Mouse (Mus musculus) intestine, postnatal 0 days (tissue): ENCODE data around the gene Ephb1. TPM values are rescaled to one million over a fixed set of nuclear protein-coding genes. Genes with fewer than 3 reads are reported as not detected.

Experiments
- ATAC-seq: fragments of 200-750 bp; cut with Nextera tagmentation; 2 replicates; pipeline ENCODE4 v1.8.0; 2017; ENCODE audit warnings: mild to moderate bottlenecking, moderate TSS enrichment, moderate library complexity
- H3K27ac ChIP-seq: fragments of 300-500 bp; sonication (generic); 2 replicates; pipeline ENCODE4 v1.5.1; 2014; ENCODE audit warnings: mild to moderate bottlenecking, low read depth, low read length, moderate library complexity
- H3K27me3 ChIP-seq: fragments of 300-500 bp; sonication (generic); replicated peaks from 2 replicates; pipeline ENCODE4 v1.6.1; 2014; ENCODE audit warnings: low read length, mixed read lengths; ENCODE audit not compliant: control insufficient read depth, insufficient read depth
- H3K36me3 ChIP-seq: fragments of 300-500 bp; sonication (generic); 2 replicates; pipeline ENCODE4 v1.6.1; 2014; ENCODE audit warnings: mild to moderate bottlenecking, moderate library complexity; ENCODE audit not compliant: control insufficient read depth, insufficient read depth
- H3K4me1 ChIP-seq: fragments of 300-500 bp; sonication (generic); replicated peaks from 2 replicates; pipeline ENCODE4 v1.6.1; 2014; ENCODE audit warnings: antibody characterized with exemption, low read length, mixed read lengths; ENCODE audit not compliant: control insufficient read depth, insufficient read depth
- H3K4me2 ChIP-seq: fragments of 300-500 bp; sonication (generic); replicated peaks from 2 replicates; pipeline ENCODE4 v1.6.1; 2014; ENCODE audit warnings: low read depth, mild to moderate bottlenecking, moderate library complexity
- H3K4me3 ChIP-seq: fragments of 300-500 bp; sonication (generic); 2 replicates; pipeline ENCODE4 v1.5.1; 2014; ENCODE audit warnings: low read depth, low read length
- H3K9ac ChIP-seq: fragments of 300-500 bp; sonication (generic); 2 replicates; pipeline ENCODE4 v1.6.1; 2014; ENCODE audit warnings: mild to moderate bottlenecking, low read depth, low read length
- H3K9me3 ChIP-seq: fragments of 300-500 bp; sonication (generic); 2 replicates; pipeline ENCODE4 v1.6.1; 2016; ENCODE audit warnings: mixed run types; ENCODE audit not compliant: control insufficient read depth
- CTCF ChIP-seq: sonication (generic); IDR thresholded peaks from 2 replicates; pipeline ENCODE4 v1.5.1; 2016; ENCODE audit warnings: low read depth, mild to moderate bottlenecking, control low read depth, antibody characterized with exemption, moderate library complexity
- WGBS: fragments of 180-500 bp; shearing (Covaris S2); extraction: QIAGEN DNeasy Blood & Tissue Kit; methylation state at CpG from one replicate; pipeline ENCODE4 v1.1.7; 2014; 5-methylcytosine and 5-hydroxymethylcytosine counted together
- polyA plus RNA-seq: library from polyadenylated mRNA; unstranded; fragments of >200 nt; fragmentation: Nextera tagmentation; extraction: Ambion mirVana; gene quantifications from 2 replicates; pipeline ENCODE4 v1.2.1, GENCODE M21; 2015

The Ephb1 gene
- polyA plus RNA-seq, 1 experiment from 2014 or later, result 1.3 TPM

DNA sequence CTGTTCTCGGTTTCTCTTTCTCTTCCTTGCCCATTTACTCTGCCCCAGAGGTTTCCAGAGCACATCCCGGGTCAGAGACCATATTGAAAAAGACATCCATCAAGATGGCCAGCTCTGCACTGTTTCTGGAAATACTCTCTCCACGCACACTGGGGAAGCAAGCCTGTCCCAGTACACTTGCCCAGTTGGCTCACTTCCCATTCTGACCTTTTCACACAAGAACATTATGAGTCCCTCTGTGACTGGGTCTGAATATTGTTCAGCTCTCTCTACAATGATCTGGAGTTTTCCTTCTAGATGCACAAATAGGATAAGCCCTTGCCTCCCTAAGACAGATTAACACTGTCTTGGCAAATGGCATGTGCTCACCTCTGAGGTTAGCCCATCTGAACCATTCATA lies 243.0 kb downstream of the Ephb1 start:
- Histone ChIP-seq H3K4me2 (no peak overlapping the region), H3K4me3 (no peak overlapping the region), H3K27ac (no peak overlapping the region), H3K27me3 (no peaks in the 10 kb centered on the region), H3K36me3 (no peaks in the 10 kb centered on the region), H3K9ac (no peak overlapping the region), H3K4me1 (no peaks in the 10 kb centered on the region), H3K9me3 (no peaks in the 10 kb centered on the region)
- no peak for ATAC-seq
- no peak for TF ChIP-seq CTCF
- WGBS, result 56% methylated on average over 3 of the region's 3 CpGs

DNA sequence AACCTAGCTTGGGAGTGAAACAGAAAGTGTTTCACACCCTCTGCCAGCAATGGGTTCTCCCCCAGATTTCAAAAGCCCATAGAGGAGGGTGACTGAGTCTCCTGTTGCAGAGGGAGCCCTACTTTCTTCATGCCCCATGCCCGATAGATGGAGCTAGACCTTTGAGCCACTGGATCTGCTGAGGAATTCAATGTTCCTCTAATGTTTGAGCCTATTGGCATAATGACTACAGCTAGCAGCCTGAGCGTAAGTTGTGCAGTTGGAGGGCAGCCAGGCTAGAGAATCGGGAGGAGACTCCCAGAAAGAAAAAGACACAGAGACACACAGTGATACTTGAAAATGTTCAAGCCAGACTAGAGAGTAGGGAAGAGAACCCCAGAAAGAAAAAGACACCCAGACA lies 246.5 kb downstream of the Ephb1 start:
- Histone ChIP-seq H3K36me3 (no peaks in the 10 kb centered on the region), H3K9me3 (no peaks in the 10 kb centered on the region), H3K9ac (no peak overlapping the region), H3K27ac (no peak overlapping the region), H3K4me3 (no peak overlapping the region), H3K4me1 (no peaks in the 10 kb centered on the region), H3K4me2 (no peak overlapping the region), H3K27me3 (no peaks in the 10 kb centered on the region)
- 60% methylated on average over 3 of the region's 3 CpGs for WGBS
- no peak for ATAC-seq
- no peak for TF ChIP-seq CTCF

DNA sequence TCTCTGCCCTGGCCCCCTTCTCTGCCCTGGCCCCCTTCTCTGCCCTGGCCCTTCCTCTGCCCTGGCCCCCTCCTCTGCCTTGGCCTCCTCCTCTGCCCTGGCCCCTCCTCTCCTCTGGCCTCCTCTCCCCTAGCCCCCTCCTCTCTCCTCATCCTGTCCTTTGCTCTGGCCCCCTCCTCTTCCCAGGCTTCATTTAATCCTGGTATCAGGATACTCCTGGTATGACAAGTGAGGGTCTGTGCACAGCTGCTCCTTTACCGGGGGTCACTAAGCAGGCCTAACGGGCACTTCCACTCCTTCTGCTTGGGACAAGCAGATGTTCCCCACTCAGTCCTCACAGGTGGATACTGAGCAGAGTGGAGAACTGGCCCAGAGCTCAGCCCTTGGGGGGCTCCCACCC lies 247.3 kb downstream of the Ephb1 start:
- no peak overlapping the region for H3K27ac ChIP-seq
- H3K36me3 ChIP-seq, result no peaks in the 10 kb centered on the region
- H3K9me3 ChIP-seq, result no peaks in the 10 kb centered on the region
- no peak for TF ChIP-seq CTCF
- H3K4me1 ChIP-seq, result no peaks in the 10 kb centered on the region
- no peak overlapping the region for H3K9ac ChIP-seq
- no peak for ATAC-seq
- H3K27me3 ChIP-seq, result no peaks in the 10 kb centered on the region
- WGBS, result 49% methylated on average over 2 of the region's 2 CpGs
- H3K4me2 ChIP-seq, result no peak overlapping the region
- no peak overlapping the region for H3K4me3 ChIP-seq

DNA sequence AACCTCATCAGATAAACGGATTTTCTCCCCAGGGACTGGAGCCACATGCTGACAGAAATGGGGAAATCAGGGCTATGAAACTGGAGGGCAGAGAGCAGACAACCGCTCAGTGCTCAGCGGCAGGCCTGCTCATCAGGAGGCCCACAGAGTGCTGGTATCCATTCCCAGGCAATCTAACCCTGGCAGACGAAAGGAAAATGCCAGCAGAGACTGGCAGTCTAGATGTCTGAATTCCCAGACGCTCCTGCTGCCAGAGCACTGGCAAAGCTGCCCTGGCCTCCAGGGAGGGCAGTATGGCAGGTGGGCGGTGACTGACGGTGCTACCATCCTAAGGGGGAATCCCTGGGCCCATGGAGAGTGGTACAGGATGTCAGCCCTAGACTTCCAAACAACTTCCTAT lies 257.7 kb downstream of the Ephb1 start:
- no peak overlapping the region for H3K4me3 ChIP-seq
- 44% methylated on average over 7 of the region's 7 CpGs for WGBS
- H3K27ac ChIP-seq, result no peak overlapping the region
- H3K36me3 ChIP-seq, result no peaks in the 10 kb centered on the region
- no peak for TF ChIP-seq CTCF
- H3K4me2 ChIP-seq, result no peak overlapping the region
- ATAC-seq, result no peak
- H3K9me3 ChIP-seq, result no peaks in the 10 kb centered on the region
- H3K27me3 ChIP-seq, result no peaks in the 10 kb centered on the region
- H3K9ac ChIP-seq, result no peak overlapping the region
- no peaks in the 10 kb centered on the region for H3K4me1 ChIP-seq

DNA sequence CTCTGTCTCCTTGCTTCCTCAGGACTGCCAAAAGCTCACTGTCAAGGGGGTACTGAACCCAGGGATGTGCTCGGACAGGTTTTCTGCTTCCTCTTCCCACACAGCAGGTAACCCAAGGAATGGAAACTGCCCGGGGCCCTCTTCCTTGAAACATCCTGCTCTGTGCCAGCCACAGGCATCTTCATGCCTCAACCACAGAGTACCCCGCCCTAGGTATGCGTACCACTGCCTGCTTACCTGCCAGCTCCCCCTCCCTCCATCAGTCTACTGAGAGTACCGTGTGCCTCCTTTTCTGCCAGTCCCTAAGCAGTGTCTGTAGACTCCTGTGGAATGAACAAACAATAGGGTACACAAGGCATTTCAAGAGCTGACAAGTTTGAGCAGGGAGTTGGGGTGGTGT lies 265.9 kb downstream of the Ephb1 start:
- TF ChIP-seq CTCF, result no peak
- 70% methylated on average over 5 of the region's 5 CpGs for WGBS
- H3K4me2 ChIP-seq, result no peak overlapping the region

DNA sequence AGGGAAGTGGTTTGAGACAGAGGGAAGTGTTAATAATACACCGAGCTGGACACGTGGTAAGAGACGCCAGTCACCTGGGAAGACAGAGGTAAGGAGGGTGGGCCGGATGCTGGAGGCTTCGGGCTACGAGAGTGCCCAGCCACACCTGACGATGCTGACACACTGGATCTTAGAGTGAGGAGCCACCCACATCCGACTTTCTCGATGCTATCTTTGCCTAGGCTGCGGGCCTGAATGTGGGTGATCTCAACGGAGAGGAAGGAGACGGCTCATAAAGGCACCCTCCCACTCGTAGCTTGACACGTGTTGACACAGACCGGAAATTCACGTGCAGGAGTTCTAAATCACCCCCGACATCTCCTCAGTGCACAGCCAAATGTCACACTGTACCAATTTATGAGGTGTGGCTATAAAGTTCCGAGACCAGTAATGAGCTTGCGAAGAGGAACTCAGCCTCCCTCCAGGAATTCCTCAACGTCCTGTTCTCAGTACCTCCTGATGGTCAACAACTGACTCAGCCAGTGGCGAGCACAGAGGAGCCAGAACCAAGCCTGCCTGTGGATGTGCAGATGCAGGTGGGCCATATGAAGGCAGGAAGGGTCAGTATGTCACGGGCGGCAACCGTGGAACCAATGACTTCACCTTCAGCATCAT lies 268.3 kb downstream of the Ephb1 start:
- Histone ChIP-seq H3K27me3 (no peaks in the 10 kb centered on the region), H3K9ac (no peak overlapping the region), H3K9me3 (no peaks in the 10 kb centered on the region), H3K36me3 (no peaks in the 10 kb centered on the region), H3K4me3 (no peak overlapping the region), H3K4me2 (no peak overlapping the region), H3K4me1 (no peaks in the 10 kb centered on the region), H3K27ac (no peak overlapping the region)
- ATAC-seq, result no peak
- TF ChIP-seq CTCF, result no peak
- WGBS, result 78% methylated on average over 24 of the region's 24 CpGs

More for the DNA sequence above, 265.9 kb downstream of the Ephb1 start:
- H3K4me1 ChIP-seq, result no peaks in the 10 kb centered on the region
- no peak for ATAC-seq
- no peaks in the 10 kb centered on the region for H3K9me3 ChIP-seq
- no peak overlapping the region for H3K4me3 ChIP-seq
- no peak overlapping the region for H3K9ac ChIP-seq
- H3K27me3 ChIP-seq, result no peaks in the 10 kb centered on the region
- no peak overlapping the region for H3K27ac ChIP-seq
- no peaks in the 10 kb centered on the region for H3K36me3 ChIP-seq

DNA sequence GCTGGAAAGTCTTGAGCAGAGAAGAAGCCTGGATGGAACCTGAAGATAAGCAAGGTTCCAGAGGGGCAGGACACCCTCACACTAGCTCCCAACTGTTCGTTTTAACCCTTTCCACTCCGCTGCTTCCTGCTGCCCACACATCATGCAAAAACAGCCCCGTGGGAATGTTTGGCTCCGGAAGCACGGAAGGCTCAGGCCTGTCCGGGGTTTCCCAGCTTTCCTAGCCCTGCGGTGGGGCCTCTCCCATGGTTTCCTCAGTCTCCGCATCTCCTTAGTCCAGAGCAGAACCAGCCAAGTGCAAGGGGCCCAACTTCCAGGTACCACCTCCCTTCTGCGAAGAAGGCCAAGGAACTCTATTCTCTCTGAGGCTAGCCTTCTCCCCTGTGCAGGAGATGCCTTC lies 269.0 kb downstream of the Ephb1 start:
- no peak overlapping the region for H3K4me3 ChIP-seq
- H3K27ac ChIP-seq, result no peak overlapping the region
- H3K4me1 ChIP-seq, result no peaks in the 10 kb centered on the region
- TF ChIP-seq CTCF, result no peak
- no peaks in the 10 kb centered on the region for H3K9me3 ChIP-seq
- no peaks in the 10 kb centered on the region for H3K36me3 ChIP-seq
- no peaks in the 10 kb centered on the region for H3K27me3 ChIP-seq
- WGBS, result 90% methylated on average over 9 of the region's 9 CpGs
- ATAC-seq, result no peak
- no peak overlapping the region for H3K4me2 ChIP-seq
- no peak overlapping the region for H3K9ac ChIP-seq
